Mouse (Mus musculus): ENCODE data around the gene Pcgf6.

GRCm38 (mm10) chr19:47057684-47058083, 7.0 kb upstream of the Pcgf6 start:
- TF ChIP-seq CTCF (IDR thresholded peaks at IDR 0.05; ENCODE audit: low read depth) (no peak), EP300 (IDR thresholded peaks at IDR 0.05; ENCODE audit: low read depth) (no peak)

Measured in heart, postnatal 0 days (tissue).